Mouse (Mus musculus): ENCODE results near the gene Has1.

GRCm38 (mm10) chr17:17900768-17901167 is 45.8 kb upstream of the Has1 start:
- TF ChIP-seq CTCF (conservative IDR thresholded peaks at IDR 0.05; ENCODE audit: insufficient read depth, insufficient read length, low read depth, low read length): no peak
- TF ChIP-seq POLR2A (IDR thresholded peaks at IDR 0.05; ENCODE audit: low read depth, low read length): no peak

Data from kidney, adult 2 months (tissue).